9 mouse cellular contexts compared by ENCODE assay signal in genomic region chr9:61878889-61879288, GRCm38 (mm10). TPM values are rescaled to one million over a fixed set of nuclear protein-coding genes. Genes with fewer than 3 reads are reported as not detected.
A peak's percentile ranks its signal among the peaks of the same experiment; 100 is the strongest.
DNase-seq lines count a peak whose midpoint lies in the region; ATAC-seq and TF ChIP-seq lines count a peak whose summit lies in the region.
"Had no signal": no experiment of that assay in that cellular context is flagged by ENCODE, and none has a peak within 500 bp of the region (broad histone marks: within the 10 kb centered on the region; RNA-seq: fewer than 3 reads in every experiment).

No protein-coding gene starts in this region.

- no peak for TF ChIP-seq POLR2A in limb, embryonic 14.5 days (IDR thresholded peaks at IDR 0.05; ENCODE audit: borderline replicate concordance, extremely low read depth, insufficient read depth, insufficient read length)

- H3K4me3 ChIP-seq in midbrain, embryonic 11.5 days (ENCODE audit: low read depth, low read length), result no peak overlapping the region
- H3K4me3 ChIP-seq in midbrain, embryonic 15.5 days, result no peak overlapping the region
- no peak overlapping the region for H3K4me3 ChIP-seq in forebrain, postnatal 0 days (ENCODE audit: low read depth, low read length)
- H3K4me3 ChIP-seq in kidney, embryonic 14.5 days (ENCODE audit: low read length), result no peak overlapping the region
- no peak overlapping the region for H3K4me3 ChIP-seq in limb, embryonic 14.5 days (replicated peaks; ENCODE audit: low read length)
- H3K4me3 ChIP-seq: midbrain, embryonic 12.5 days had no signal

- H3K9ac ChIP-seq in midbrain, embryonic 11.5 days (ENCODE audit: low read length), result no peak overlapping the region
- H3K9ac ChIP-seq in midbrain, embryonic 15.5 days, result no peak overlapping the region
- no peak overlapping the region for H3K9ac ChIP-seq in forebrain, postnatal 0 days
- no peak overlapping the region for H3K9ac ChIP-seq in kidney, embryonic 14.5 days (ENCODE audit: low read depth, low read length)
- no peak overlapping the region for H3K9ac ChIP-seq in limb, embryonic 14.5 days (ENCODE audit: low read depth, low read length, severe bottlenecking)
- H3K9ac ChIP-seq: midbrain, embryonic 12.5 days had no signal

- ATAC-seq in midbrain, embryonic 11.5 days (ENCODE audit: low FRiP score), result no peak
- no peak for ATAC-seq in midbrain, embryonic 15.5 days (replicated peaks)
- ATAC-seq in forebrain, postnatal 0 days, result peak; percentile 76; the same call in 1 of the 2 replicates
- peak; percentile 43; the same call in 1 of the 2 replicates for ATAC-seq in kidney, embryonic 14.5 days (ENCODE audit: low FRiP score, low TSS enrichment)
- peak; percentile 76 for ATAC-seq in limb, embryonic 14.5 days (ENCODE audit: low FRiP score, low read depth)

- no peaks in the 10 kb centered on the region for H3K9me3 ChIP-seq in midbrain, embryonic 11.5 days (ENCODE audit: control insufficient read depth, low read length)
- H3K9me3 ChIP-seq in midbrain, embryonic 15.5 days, result no peaks in the 10 kb centered on the region
- H3K9me3 ChIP-seq in forebrain, postnatal 0 days (ENCODE audit: low read length), result no peaks in the 10 kb centered on the region
- H3K9me3 ChIP-seq in kidney, embryonic 14.5 days (ENCODE audit: control insufficient read depth, low read length), result no peaks in the 10 kb centered on the region
- H3K9me3 ChIP-seq in limb, embryonic 14.5 days (ENCODE audit: control insufficient read depth, low read length), result no peaks in the 10 kb centered on the region
- H3K9me3 ChIP-seq: midbrain, embryonic 12.5 days had no signal

- no peak overlapping the region; the same call in 1 of the 2 replicates for H3K27ac ChIP-seq in midbrain, embryonic 11.5 days (ENCODE audit: low read depth, low read length)
- H3K27ac ChIP-seq in midbrain, embryonic 15.5 days, result no peak overlapping the region
- H3K27ac ChIP-seq in forebrain, postnatal 0 days (ENCODE audit: low read depth, low read length), result no peak overlapping the region
- no peak overlapping the region for H3K27ac ChIP-seq in kidney, embryonic 14.5 days (ENCODE audit: low read depth, low read length)
- no peak overlapping the region for H3K27ac ChIP-seq in limb, embryonic 14.5 days (replicated peaks; ENCODE audit: low read depth, low read length)

- WGBS in midbrain, embryonic 11.5 days, result 21% methylated on average over 2 of the region's 2 CpGs
- WGBS in midbrain, embryonic 15.5 days, result 22% methylated on average over 2 of the region's 2 CpGs
- 37% methylated on average over 2 of the region's 2 CpGs for WGBS in forebrain, postnatal 0 days
- WGBS in kidney, embryonic 14.5 days, result 25% methylated on average over 2 of the region's 2 CpGs
- WGBS in limb, embryonic 14.5 days, result 28% methylated on average over 2 of the region's 2 CpGs

- peak; percentile 76 for TF ChIP-seq CTCF in forebrain, postnatal 0 days (IDR thresholded peaks at IDR 0.05; ENCODE audit: low read depth)

- peak; percentile 96 for DNase-seq in midbrain, embryonic 11.5 days (ENCODE audit: low spot score, missing footprints)
- peak; percentile 8 for DNase-seq in c-Kit-positive CD71-positive TER-119-negative erythroid progenitor cells, embryonic 14.5 days (ENCODE audit: low read depth)
- peak; percentile 82 for DNase-seq in forebrain, postnatal 0 days
- peak; percentile 90 for DNase-seq in limb, embryonic 14.5 days (ENCODE audit: low spot score)
- DNase-seq in ovary, postnatal 36 days (ENCODE audit: low spot score), result peak; percentile 65
- DNase-seq in thymus, postnatal 4 days, result peak; percentile 83

- peaks cover 14% of the 10 kb centered on the region for H3K4me1 ChIP-seq in midbrain, embryonic 11.5 days (ENCODE audit: control insufficient read depth, insufficient read depth, low read length)
- H3K4me1 ChIP-seq in midbrain, embryonic 15.5 days, result peaks cover 34% of the 10 kb centered on the region
- 0 out of 2 replicates have a peak, but pooled peaks cover 11% of the 10 kb centered on the region for H3K4me1 ChIP-seq in forebrain, postnatal 0 days (ENCODE audit: insufficient read depth)
- peaks cover 12% of the 10 kb centered on the region; the same call in 1 of the 2 replicates for H3K4me1 ChIP-seq in kidney, embryonic 14.5 days (ENCODE audit: control insufficient read depth, insufficient read depth, low read length)
- peaks cover 18% of the 10 kb centered on the region for H3K4me1 ChIP-seq in limb, embryonic 14.5 days (ENCODE audit: control insufficient read depth, insufficient read depth, low read length)

- H3K4me2 ChIP-seq in midbrain, embryonic 11.5 days, result no peak overlapping the region
- H3K4me2 ChIP-seq in midbrain, embryonic 15.5 days, result no peak overlapping the region
- H3K4me2 ChIP-seq in forebrain, postnatal 0 days (ENCODE audit: low read depth), result no peak overlapping the region
- no peak overlapping the region for H3K4me2 ChIP-seq in kidney, embryonic 14.5 days (replicated peaks; ENCODE audit: low read depth, low read length)
- H3K4me2 ChIP-seq in limb, embryonic 14.5 days (replicated peaks; ENCODE audit: low read depth, low read length, severe bottlenecking), result no peak overlapping the region
- H3K4me2 ChIP-seq: midbrain, embryonic 12.5 days had no signal

- H3K27me3 ChIP-seq in midbrain, embryonic 11.5 days (ENCODE audit: control insufficient read depth, insufficient read depth, low read length), result no peaks in the 10 kb centered on the region
- H3K27me3 ChIP-seq in midbrain, embryonic 15.5 days (replicated peaks), result no peaks in the 10 kb centered on the region
- H3K27me3 ChIP-seq in forebrain, postnatal 0 days (ENCODE audit: insufficient read depth, low read length), result no peaks in the 10 kb centered on the region
- H3K27me3 ChIP-seq in kidney, embryonic 14.5 days (ENCODE audit: control insufficient read depth, insufficient read depth, low read length), result no peaks in the 10 kb centered on the region
- no peaks in the 10 kb centered on the region for H3K27me3 ChIP-seq in limb, embryonic 14.5 days (ENCODE audit: control insufficient read depth, insufficient read depth, low read length)

- no peaks in the 10 kb centered on the region for H3K36me3 ChIP-seq in midbrain, embryonic 11.5 days (ENCODE audit: control insufficient read depth, insufficient read depth, low read length)
- no peaks in the 10 kb centered on the region for H3K36me3 ChIP-seq in midbrain, embryonic 15.5 days (replicated peaks)
- H3K36me3 ChIP-seq in forebrain, postnatal 0 days (ENCODE audit: insufficient read depth), result no peaks in the 10 kb centered on the region
- no peaks in the 10 kb centered on the region for H3K36me3 ChIP-seq in kidney, embryonic 14.5 days (ENCODE audit: control insufficient read depth, insufficient read depth, low read length)
- no peaks in the 10 kb centered on the region for H3K36me3 ChIP-seq in limb, embryonic 14.5 days (ENCODE audit: control insufficient read depth, insufficient read depth, low read length)
- H3K36me3 ChIP-seq: midbrain, embryonic 12.5 days had no signal

RNA-seq across cellular contexts. Expression of gene Rplp1, which starts 35.5 kb away (rescaled TPM):
- polyA plus RNA-seq in midbrain, embryonic 11.5 days (2014; fragmentation: Nextera tagmentation; extraction: Ambion mirVana), result 980 and 1,048 TPM in 2 replicates
- polyA plus RNA-seq in midbrain, embryonic 15.5 days (2015; fragmentation: Nextera tagmentation; extraction: Ambion mirVana), result 856 and 860 TPM in 2 replicates
- 3,281 and 3,879 TPM in 2 replicates for total RNA-seq in forebrain, postnatal 0 days (2014; rRNA removed)
- polyA plus RNA-seq in forebrain, postnatal 0 days (2015; fragmentation: Nextera tagmentation; extraction: Ambion mirVana), result 995 and 1,414 TPM in 2 replicates
- 1,603 and 2,211 TPM in 2 replicates for polyA plus RNA-seq in kidney, embryonic 14.5 days (2014; fragmentation: Nextera tagmentation; extraction: Ambion mirVana)
- polyA plus RNA-seq in limb, embryonic 14.5 days (2012; rRNA removed), result 8,964 and 9,963 TPM in 2 replicates
- polyA plus RNA-seq in limb, embryonic 14.5 days (2014; fragmentation: Nextera tagmentation; extraction: Ambion mirVana), result 1,860 and 2,018 TPM in 2 replicates

Comparison
In these comparisons a context has a peak if more than half of its experiments do, and no peak if none do; other contexts are left out.
1. ATAC-seq: peak in forebrain, postnatal 0 days (single experiment), kidney, embryonic 14.5 days (single experiment) and limb, embryonic 14.5 days (single experiment); none in midbrain, embryonic 11.5 days (single experiment) and midbrain, embryonic 15.5 days (single experiment).
2. DNase-seq: peak in every context shown above with its lines; median percentile 96 in midbrain, embryonic 11.5 days; 90 in limb, embryonic 14.5 days; 83 in thymus, postnatal 4 days; 82 in forebrain, postnatal 0 days; 65 in ovary, postnatal 36 days; 8 in c-Kit-positive CD71-positive TER-119-negative erythroid progenitor cells, embryonic 14.5 days.